Mouse (Mus musculus) heart, embryonic 16.5 days (tissue): Measurements from ENCODE around the gene Tnrc6c. TPM values are rescaled to one million over a fixed set of nuclear protein-coding genes. Genes with fewer than 3 reads are reported as not detected.

Experiments
- ATAC-seq: fragments of 200-750 bp; cut with Nextera tagmentation; replicated peaks from 2 replicates; pipeline ENCODE4 v1.8.0; 2017; ENCODE audit warnings: moderate number of reproducible peaks; ENCODE audit not compliant: insufficient read depth, low FRiP score; ENCODE audit errors: extremely low read depth
- H3K27ac ChIP-seq: fragments of 300-500 bp; sonication (generic); 2 replicates; pipeline ENCODE4 v1.5.1; 2014; ENCODE audit warnings: mild to moderate bottlenecking, low read length, control low read depth, moderate library complexity
- H3K27me3 ChIP-seq: fragments of 300-500 bp; sonication (generic); 2 replicates; pipeline ENCODE4 v1.6.1; 2014; ENCODE audit warnings: low read length, mixed read lengths; ENCODE audit not compliant: control insufficient read depth, insufficient read depth
- H3K36me3 ChIP-seq: fragments of 300-500 bp; sonication (generic); 2 replicates; pipeline ENCODE4 v1.6.1; 2014; ENCODE audit not compliant: control insufficient read depth, insufficient read depth
- H3K4me1 ChIP-seq: fragments of 300-500 bp; sonication (generic); 2 replicates; pipeline ENCODE4 v1.6.1; 2014; ENCODE audit warnings: low read length, mixed read lengths; ENCODE audit not compliant: control insufficient read depth, insufficient read depth
- H3K4me2 ChIP-seq: fragments of 300-500 bp; sonication (generic); 2 replicates; pipeline ENCODE4 v1.6.1; 2014; ENCODE audit warnings: low read depth, mild to moderate bottlenecking, control low read depth, low read length
- H3K4me3 ChIP-seq: fragments of 300-500 bp; sonication (generic); 2 replicates; pipeline ENCODE4 v1.5.1; 2014; ENCODE audit warnings: mild to moderate bottlenecking, control low read depth, low read length
- H3K9ac ChIP-seq: fragments of 300-500 bp; sonication (generic); 2 replicates; pipeline ENCODE4 v1.6.1; 2014; ENCODE audit warnings: low read length, control low read depth
- H3K9me3 ChIP-seq: fragments of 300-500 bp; sonication (generic); replicated peaks from 2 replicates; pipeline ENCODE4 v1.6.1; 2016; ENCODE audit warnings: low read length; ENCODE audit not compliant: control insufficient read depth
- WGBS: fragments of 180-500 bp; shearing (Covaris S2); extraction: QIAGEN DNeasy Blood & Tissue Kit; methylation state at CpG from one replicate; pipeline ENCODE4 v1.1.7; 2014; 5-methylcytosine and 5-hydroxymethylcytosine counted together
- polyA plus RNA-seq: library from polyadenylated mRNA; unstranded; fragments of >200 nt; fragmentation: Nextera tagmentation; extraction: Ambion mirVana; gene quantifications from 2 replicates; pipeline ENCODE4 v1.2.1, GENCODE M21; 2015

The Tnrc6c gene
- polyA plus RNA-seq, 1 experiment from 2014 or later, result 6.5 TPM

GRCm38 (mm10) chr11:117731470-117731869 lies 77.4 kb downstream of the Tnrc6c start:
- Histone ChIP-seq H3K27me3 (no peaks in the 10 kb centered on the region), H3K4me3 (no peak overlapping the region), H3K9ac (no peak overlapping the region), H3K36me3 (peaks cover 15% of the 10 kb centered on the region; the same call in 1 of the 2 replicates), H3K4me2 (no peak overlapping the region), H3K4me1 (peaks cover 29% of the 10 kb centered on the region), H3K9me3 (no peaks in the 10 kb centered on the region), H3K27ac (no peak overlapping the region)
- no peak for ATAC-seq
- WGBS, result 80% methylated on average over 7 of the region's 7 CpGs

GRCm38 (mm10) chr11:117736037-117736689 lies 82.1 kb downstream of the Tnrc6c start:
- peaks cover 44% of the 10 kb centered on the region for H3K36me3 ChIP-seq
- no peaks in the 10 kb centered on the region for H3K27me3 ChIP-seq
- ATAC-seq, result no peak
- no peaks in the 10 kb centered on the region for H3K9me3 ChIP-seq
- H3K4me3 ChIP-seq, result no peak overlapping the region
- no peak overlapping the region for H3K9ac ChIP-seq
- no peak overlapping the region for H3K4me2 ChIP-seq
- H3K4me1 ChIP-seq, result peaks cover 1% of the 10 kb centered on the region; the same call in 1 of the 2 replicates
- no peak overlapping the region for H3K27ac ChIP-seq
- 54% methylated on average over 5 of the region's 5 CpGs for WGBS

- H3K4me2 ChIP-seq, result no peak overlapping the region
- ATAC-seq, result no peak
- no peaks in the 10 kb centered on the region for H3K9me3 ChIP-seq
- peaks cover 56% of the 10 kb centered on the region for H3K36me3 ChIP-seq
- no peak overlapping the region for H3K9ac ChIP-seq
- H3K27ac ChIP-seq, result no peak overlapping the region
- H3K4me1 ChIP-seq, result no peaks in the 10 kb centered on the region
- H3K27me3 ChIP-seq, result no peaks in the 10 kb centered on the region
- no peak overlapping the region for H3K4me3 ChIP-seq
- 90% methylated on average over 5 of the region's 5 CpGs for WGBS
These were observed 84.0 kb downstream of the Tnrc6c start for GRCm38 (mm10) chr11:117738123-117738522.

GRCm38 (mm10) chr11:117741128-117741527 lies 87.0 kb downstream of the Tnrc6c start:
- H3K4me3 ChIP-seq, result no peak overlapping the region
- peaks cover 64% of the 10 kb centered on the region for H3K36me3 ChIP-seq

GRCm38 (mm10) chr11:117742243-117742642 lies 88.2 kb downstream of the Tnrc6c start:
- WGBS, result 73% methylated on average over 8 of the region's 8 CpGs
- Histone ChIP-seq H3K9ac (no peak overlapping the region), H3K27me3 (no peaks in the 10 kb centered on the region), H3K4me2 (no peak overlapping the region), H3K9me3 (no peaks in the 10 kb centered on the region), H3K4me1 (no peaks in the 10 kb centered on the region), H3K4me3 (no peak overlapping the region), H3K27ac (no peak overlapping the region), H3K36me3 (peaks cover 67% of the 10 kb centered on the region)
- ATAC-seq, result no peak

More at GRCm38 (mm10) chr11:117741128-117741527, 87.0 kb downstream of the Tnrc6c start:
- H3K9ac ChIP-seq, result no peak overlapping the region
- no peaks in the 10 kb centered on the region for H3K27me3 ChIP-seq
- ATAC-seq, result no peak
- no peaks in the 10 kb centered on the region for H3K9me3 ChIP-seq
- no peaks in the 10 kb centered on the region for H3K4me1 ChIP-seq
- no peak overlapping the region for H3K4me2 ChIP-seq
- 88% methylated on average over 6 of the region's 6 CpGs for WGBS
- no peak overlapping the region for H3K27ac ChIP-seq

- no peak for ATAC-seq
- Histone ChIP-seq H3K4me3 (no peak overlapping the region), H3K27ac (no peak overlapping the region), H3K4me2 (no peak overlapping the region), H3K36me3 (peaks cover 72% of the 10 kb centered on the region), H3K4me1 (no peaks in the 10 kb centered on the region), H3K9me3 (no peaks in the 10 kb centered on the region), H3K27me3 (no peaks in the 10 kb centered on the region), H3K9ac (no peak overlapping the region)
- 80% methylated on average over 8 of the region's 8 CpGs for WGBS
These were observed 88.6 kb downstream of the Tnrc6c start for GRCm38 (mm10) chr11:117742715-117743114.

- no peaks in the 10 kb centered on the region for H3K4me1 ChIP-seq
- no peak overlapping the region for H3K4me2 ChIP-seq
- no peak overlapping the region for H3K9ac ChIP-seq
- H3K27me3 ChIP-seq, result no peaks in the 10 kb centered on the region
- H3K4me3 ChIP-seq, result no peak overlapping the region
- WGBS, result 69% methylated on average over 4 of the region's 4 CpGs
- H3K27ac ChIP-seq, result no peak overlapping the region
- ATAC-seq, result no peak
- peaks cover 76% of the 10 kb centered on the region for H3K36me3 ChIP-seq
- H3K9me3 ChIP-seq, result no peaks in the 10 kb centered on the region
These were observed 89.5 kb downstream of the Tnrc6c start for GRCm38 (mm10) chr11:117743454-117744030.

- Histone ChIP-seq H3K36me3 (peaks cover 75% of the 10 kb centered on the region), H3K9me3 (no peaks in the 10 kb centered on the region), H3K4me2 (no peak overlapping the region), H3K9ac (no peak overlapping the region), H3K27ac (no peak overlapping the region), H3K4me3 (no peak overlapping the region), H3K27me3 (no peaks in the 10 kb centered on the region), H3K4me1 (no peaks in the 10 kb centered on the region)
- no peak for ATAC-seq
- 72% methylated on average over 4 of the region's 4 CpGs for WGBS
These were observed 94.5 kb downstream of the Tnrc6c start for GRCm38 (mm10) chr11:117748628-117749027.

- Histone ChIP-seq H3K27ac (no peak overlapping the region), H3K9ac (no peak overlapping the region), H3K4me1 (no peaks in the 10 kb centered on the region), H3K27me3 (no peaks in the 10 kb centered on the region), H3K4me3 (no peak overlapping the region), H3K9me3 (no peaks in the 10 kb centered on the region), H3K36me3 (peaks cover 77% of the 10 kb centered on the region), H3K4me2 (no peak overlapping the region)
- no peak for ATAC-seq
- 89% methylated on average over 10 of the region's 10 CpGs for WGBS
These were observed 95.3 kb downstream of the Tnrc6c start for GRCm38 (mm10) chr11:117749414-117749813.
